Mouse (Mus musculus) embryo, embryonic 9.5 days (tissue): ENCODE data around the gene Trim2.

ENCODE experiments used
- DNase-seq: peaks from one replicate; pipeline ENCODE4 v3.0.0-alpha.2; 2017; ENCODE audit errors: extremely low spot score

Gene Trim2

GRCm38 (mm10) chr3:84306777-84307176 lies at the start of gene Trim2:
TSS of gene Trim2 (minus strand) at chr3:84306877.
- DNase-seq: no peak

GRCm38 (mm10) chr3:84355930-84356689 lies 49.4 kb upstream of the Trim2 start:
- no peak for DNase-seq

- peak; percentile 71 for DNase-seq
Observed at GRCm38 (mm10) chr3:84352353-84353034, 45.8 kb upstream of the Trim2 start.

- DNase-seq: no peak
Observed at GRCm38 (mm10) chr3:84350311-84350710, 43.6 kb upstream of the Trim2 start.

GRCm38 (mm10) chr3:84349771-84350170 lies 43.1 kb upstream of the Trim2 start:
- DNase-seq: no peak

GRCm38 (mm10) chr3:84347426-84347825 lies 40.7 kb upstream of the Trim2 start:
- DNase-seq: no peak

- DNase-seq: no peak
Observed at GRCm38 (mm10) chr3:84346456-84347150, 39.9 kb upstream of the Trim2 start.

GRCm38 (mm10) chr3:84345646-84345980 lies 38.9 kb upstream of the Trim2 start:
- no peak for DNase-seq

GRCm38 (mm10) chr3:84344725-84345645 lies 38.3 kb upstream of the Trim2 start:
- DNase-seq: peak; percentile 86

GRCm38 (mm10) chr3:84343101-84343500 lies 36.4 kb upstream of the Trim2 start:
- no peak for DNase-seq

GRCm38 (mm10) chr3:84341811-84342210 lies 35.1 kb upstream of the Trim2 start:
- DNase-seq: no peak

GRCm38 (mm10) chr3:84337585-84337984 lies 30.9 kb upstream of the Trim2 start:
- no peak for DNase-seq

GRCm38 (mm10) chr3:84336342-84336741 lies 29.7 kb upstream of the Trim2 start:
- DNase-seq: no peak

- no peak for DNase-seq
Observed at GRCm38 (mm10) chr3:84335421-84336073, 28.9 kb upstream of the Trim2 start.

- DNase-seq: no peak
Observed at GRCm38 (mm10) chr3:84334771-84335420, 28.2 kb upstream of the Trim2 start.

GRCm38 (mm10) chr3:84333400-84334349 lies 27.0 kb upstream of the Trim2 start:
- peak; percentile 67 for DNase-seq

- DNase-seq: no peak
Observed at GRCm38 (mm10) chr3:84330210-84330609, 23.5 kb upstream of the Trim2 start.

- DNase-seq: no peak
Observed at GRCm38 (mm10) chr3:84324967-84325441, 18.3 kb upstream of the Trim2 start.

- no peak for DNase-seq
Observed at GRCm38 (mm10) chr3:84324478-84324877, 17.8 kb upstream of the Trim2 start.
